Mouse (Mus musculus) neural tube, embryonic 12.5 days (tissue): ENCODE results near the gene Chchd1. TPM values are rescaled to one million over a fixed set of nuclear protein-coding genes. Genes with fewer than 3 reads are reported as not detected.

Experiments used
- ATAC-seq: fragments of 200-750 bp; cut with Nextera tagmentation; 2 replicates; pipeline ENCODE4 v1.8.0; 2017; ENCODE audit warnings: low read depth, mild to moderate bottlenecking, moderate TSS enrichment, moderate library complexity; ENCODE audit not compliant: low FRiP score
- H3K27ac ChIP-seq: fragments of 300-500 bp; sonication (generic); 2 replicates; pipeline ENCODE4 v1.5.1; 2016
- H3K27me3 ChIP-seq: fragments of 300-500 bp; sonication (generic); replicated peaks from 2 replicates; pipeline ENCODE4 v1.6.1; 2016; ENCODE audit warnings: mild to moderate bottlenecking
- H3K36me3 ChIP-seq: fragments of 300-500 bp; sonication (generic); 2 replicates; pipeline ENCODE4 v1.6.1; 2016; ENCODE audit warnings: mild to moderate bottlenecking
- H3K4me1 ChIP-seq: fragments of 300-500 bp; sonication (generic); 2 replicates; pipeline ENCODE4 v1.6.1; 2016
- H3K4me2 ChIP-seq: fragments of 300-500 bp; sonication (generic); replicated peaks from 2 replicates; pipeline ENCODE4 v1.6.1; 2016; ENCODE audit warnings: mild to moderate bottlenecking
- H3K4me3 ChIP-seq: fragments of 300-500 bp; sonication (generic); 2 replicates; pipeline ENCODE4 v1.5.1; 2016
- H3K9ac ChIP-seq: fragments of 300-500 bp; sonication (generic); 2 replicates; pipeline ENCODE4 v1.6.1; 2016; ENCODE audit warnings: mild to moderate bottlenecking
- H3K9me3 ChIP-seq: fragments of 300-500 bp; sonication (generic); 2 replicates; pipeline ENCODE4 v1.6.1; 2016; ENCODE audit warnings: mild to moderate bottlenecking
- WGBS: fragments of 180-500 bp; shearing (Covaris S2); methylation state at CpG from one replicate; pipeline ENCODE4 v1.1.7; 2016; 5-methylcytosine and 5-hydroxymethylcytosine counted together
- polyA plus RNA-seq: library from polyadenylated mRNA; unstranded; fragments of >200 nt; fragmentation: Nextera tagmentation; extraction: Ambion mirVana; gene quantifications from 2 replicates; pipeline ENCODE4 v1.2.1, GENCODE M21; 2016

The Chchd1 gene
- polyA plus RNA-seq, 1 experiment from 2014 or later = 219 TPM

GRCm38 (mm10) chr14:20667469-20667868, 35.3 kb upstream of the Chchd1 start:
- H3K9ac ChIP-seq = no peak overlapping the region
- H3K9me3 ChIP-seq = no peaks in the 10 kb centered on the region
- no peaks in the 10 kb centered on the region for H3K36me3 ChIP-seq
- H3K4me1 ChIP-seq = peaks cover 5% of the 10 kb centered on the region; the same call in 1 of the 2 replicates
- no peak overlapping the region for H3K4me3 ChIP-seq
- H3K27ac ChIP-seq = no peak overlapping the region
- no peak overlapping the region for H3K4me2 ChIP-seq
- no peak for ATAC-seq
- WGBS = 73% methylated on average over 1 of the region's 1 CpGs
- H3K27me3 ChIP-seq = peaks cover 31% of the 10 kb centered on the region

- Histone ChIP-seq H3K27me3 (peaks cover 26% of the 10 kb centered on the region), H3K4me2 (no peak within 1 kb of the TSS)
- WGBS = 86% methylated on average over 8 of the region's 8 CpGs
Observed at GRCm38 (mm10) chr14:20668154-20668810, 34.5 kb upstream of the Chchd1 start, which contains the start of gene Synpo2l. TSS of gene Synpo2l (minus strand) at chr14:20668354.

GRCm38 (mm10) chr14:20672990-20673389, 29.8 kb upstream of the Chchd1 start:
- H3K36me3 ChIP-seq = peaks cover 17% of the 10 kb centered on the region
- H3K4me3 ChIP-seq = no peak overlapping the region
- H3K27me3 ChIP-seq = peaks cover 13% of the 10 kb centered on the region
- no peak overlapping the region for H3K27ac ChIP-seq
- 88% methylated on average over 2 of the region's 2 CpGs for WGBS
- H3K4me2 ChIP-seq = no peak overlapping the region
- ATAC-seq = no peak
- peaks cover 8% of the 10 kb centered on the region for H3K4me1 ChIP-seq
- H3K9me3 ChIP-seq = no peaks in the 10 kb centered on the region
- no peak overlapping the region for H3K9ac ChIP-seq

More at GRCm38 (mm10) chr14:20668154-20668810, 34.5 kb upstream of the Chchd1 start, which contains the start of gene Synpo2l:
- Histone ChIP-seq H3K27ac (no peak within 1 kb of the TSS), H3K9ac (no peak within 1 kb of the TSS), H3K4me3 (no peak within 1 kb of the TSS), H3K9me3 (no peaks in the 10 kb centered on the region), H3K36me3 (no peaks in the 10 kb centered on the region), H3K4me1 (peaks cover 5% of the 10 kb centered on the region; the same call in 1 of the 2 replicates)
- ATAC-seq = no peak

- peaks cover 8% of the 10 kb centered on the region for H3K4me1 ChIP-seq
- 0 out of 2 replicates have a peak overlapping the region, but pooled peaks have one; percentile 33 for H3K9ac ChIP-seq
- H3K4me2 ChIP-seq = peak overlapping the region; percentile 70
- H3K27me3 ChIP-seq = peaks cover 7% of the 10 kb centered on the region; the same call in 1 of the 2 replicates
- H3K27ac ChIP-seq = no peak overlapping the region
- H3K36me3 ChIP-seq = peaks cover 24% of the 10 kb centered on the region
- WGBS = 14% methylated on average over 13 of the region's 13 CpGs
- no peaks in the 10 kb centered on the region for H3K9me3 ChIP-seq
- peak; percentile 78 for ATAC-seq
- H3K4me3 ChIP-seq = peak overlapping the region; percentile 60
Observed at GRCm38 (mm10) chr14:20673735-20674063, 29.1 kb upstream of the Chchd1 start.

GRCm38 (mm10) chr14:20674064-20674833, 28.6 kb upstream of the Chchd1 start, which contains the start of gene Sec24c:
TSS of gene Sec24c (plus strand) at chr14:20674308.
- ATAC-seq = peak; percentile 97
- peak within 1 kb of the TSS; percentile 23; the same call in 1 of the 2 replicates for H3K27ac ChIP-seq
- peaks cover 29% of the 10 kb centered on the region for H3K36me3 ChIP-seq
- WGBS = 2% methylated on average over 43 of the region's 43 CpGs
- H3K9ac ChIP-seq = peak within 1 kb of the TSS; percentile 66
- H3K4me1 ChIP-seq = peaks cover 8% of the 10 kb centered on the region
- peak within 1 kb of the TSS; percentile 60 for H3K4me3 ChIP-seq
- H3K27me3 ChIP-seq = peaks cover 7% of the 10 kb centered on the region; the same call in 1 of the 2 replicates
- H3K9me3 ChIP-seq = no peaks in the 10 kb centered on the region
- peak within 1 kb of the TSS; percentile 70 for H3K4me2 ChIP-seq

- peaks cover 65% of the 10 kb centered on the region for H3K36me3 ChIP-seq
- no peak overlapping the region for H3K9ac ChIP-seq
- H3K4me3 ChIP-seq = no peak overlapping the region
- H3K4me1 ChIP-seq = peaks cover 8% of the 10 kb centered on the region
- H3K27ac ChIP-seq = no peak overlapping the region
- no peaks in the 10 kb centered on the region for H3K9me3 ChIP-seq
- H3K27me3 ChIP-seq = no peaks in the 10 kb centered on the region
- H3K4me2 ChIP-seq = no peak overlapping the region
- 94% methylated on average over 4 of the region's 4 CpGs for WGBS
- ATAC-seq = no peak
Observed at GRCm38 (mm10) chr14:20677906-20678305, 24.9 kb upstream of the Chchd1 start.

- no peak for ATAC-seq
- no peaks in the 10 kb centered on the region for H3K4me1 ChIP-seq
- H3K27me3 ChIP-seq = no peaks in the 10 kb centered on the region
- no peak overlapping the region for H3K4me2 ChIP-seq
- H3K36me3 ChIP-seq = peaks cover 93% of the 10 kb centered on the region
- no peak overlapping the region for H3K27ac ChIP-seq
- H3K9me3 ChIP-seq = no peaks in the 10 kb centered on the region
- 92% methylated on average over 2 of the region's 2 CpGs for WGBS
- H3K4me3 ChIP-seq = no peak overlapping the region
- no peak overlapping the region for H3K9ac ChIP-seq
Observed at GRCm38 (mm10) chr14:20681742-20682141, 21.1 kb upstream of the Chchd1 start.

GRCm38 (mm10) chr14:20682498-20682897, 20.3 kb upstream of the Chchd1 start:
- H3K4me3 ChIP-seq = no peak overlapping the region
- H3K27me3 ChIP-seq = no peaks in the 10 kb centered on the region
- no peak for ATAC-seq
- no peaks in the 10 kb centered on the region for H3K9me3 ChIP-seq
- no peak overlapping the region for H3K27ac ChIP-seq
- 85% methylated on average over 3 of the region's 3 CpGs for WGBS
- H3K4me1 ChIP-seq = no peaks in the 10 kb centered on the region
- H3K36me3 ChIP-seq = peaks cover 97% of the 10 kb centered on the region
- H3K4me2 ChIP-seq = no peak overlapping the region
- no peak overlapping the region for H3K9ac ChIP-seq

GRCm38 (mm10) chr14:20686576-20686975, 16.2 kb upstream of the Chchd1 start:
- Histone ChIP-seq H3K9me3 (no peaks in the 10 kb centered on the region), H3K4me3 (no peak overlapping the region), H3K27me3 (no peaks in the 10 kb centered on the region), H3K9ac (no peak overlapping the region), H3K36me3 (peaks cover 98% of the 10 kb centered on the region), H3K27ac (no peak overlapping the region), H3K4me1 (no peaks in the 10 kb centered on the region), H3K4me2 (no peak overlapping the region)
- ATAC-seq = no peak
- WGBS = 94% methylated on average over 3 of the region's 3 CpGs

- Histone ChIP-seq H3K4me2 (no peak overlapping the region), H3K27me3 (no peaks in the 10 kb centered on the region), H3K4me1 (no peaks in the 10 kb centered on the region), H3K9ac (no peak overlapping the region), H3K4me3 (no peak overlapping the region), H3K9me3 (no peaks in the 10 kb centered on the region), H3K36me3 (peaks cover 98% of the 10 kb centered on the region), H3K27ac (no peak overlapping the region)
- ATAC-seq = no peak
- 89% methylated on average over 2 of the region's 2 CpGs for WGBS
Observed at GRCm38 (mm10) chr14:20689009-20689408, 13.8 kb upstream of the Chchd1 start.

- WGBS = 93% methylated on average over 6 of the region's 6 CpGs
- Histone ChIP-seq H3K4me3 (no peak overlapping the region), H3K36me3 (peaks cover 74% of the 10 kb centered on the region), H3K9ac (no peak overlapping the region), H3K27ac (no peak overlapping the region), H3K27me3 (no peaks in the 10 kb centered on the region), H3K4me2 (no peak overlapping the region), H3K4me1 (peaks cover 17% of the 10 kb centered on the region), H3K9me3 (no peaks in the 10 kb centered on the region)
- ATAC-seq = no peak
Observed at GRCm38 (mm10) chr14:20691772-20692171, 11.0 kb upstream of the Chchd1 start.

- no peaks in the 10 kb centered on the region for H3K9me3 ChIP-seq
- H3K4me1 ChIP-seq = peaks cover 35% of the 10 kb centered on the region
- no peak overlapping the region for H3K4me3 ChIP-seq
- no peak for ATAC-seq
- WGBS = 95% methylated on average over 10 of the region's 10 CpGs
- H3K36me3 ChIP-seq = peaks cover 58% of the 10 kb centered on the region
- no peak overlapping the region for H3K27ac ChIP-seq
- H3K9ac ChIP-seq = no peak overlapping the region
- H3K4me2 ChIP-seq = no peak overlapping the region
- H3K27me3 ChIP-seq = no peaks in the 10 kb centered on the region
Observed at GRCm38 (mm10) chr14:20693589-20694101, 9.2 kb upstream of the Chchd1 start.
